ENCODE assay signal across 10 mouse cellular contexts in genomic region chr14:34453648-34454047, GRCm38 (mm10). TPM values are rescaled to one million over a fixed set of nuclear protein-coding genes. Genes with fewer than 3 reads are reported as not detected.
A peak's percentile ranks its signal among the peaks of the same experiment; 100 is the strongest.
DNase-seq lines count a peak whose midpoint lies in the region; ATAC-seq lines count a peak whose summit lies in the region.
"Had no signal": no experiment of that assay in that cellular context is flagged by ENCODE, and none has a peak within 500 bp of the region (broad histone marks: within the 10 kb centered on the region; RNA-seq: fewer than 3 reads in every experiment).

No protein-coding gene starts in this region.

- peak; percentile 27 for DNase-seq in left cerebral cortex, postnatal 4 days
- DNase-seq in left cerebral cortex, postnatal 14 days (ENCODE audit: low spot score in 2 of 2): no peak
- peak; percentile 31 for DNase-seq in forebrain, embryonic 10.5 days (ENCODE audit: extremely low spot score, low spot score)
- DNase-seq in testis, postnatal 14 days (ENCODE audit: low spot score): no peak
- no peak for DNase-seq in thymus, postnatal 0 days (ENCODE audit: low spot score)
- DNase-seq: cerebellum, adult 11 months had no signal

- intact Hi-C loops in left cerebral cortex, postnatal 4 days (cut with DNase I): no loop called here
- intact Hi-C loops in left cerebral cortex, postnatal 14 days (cut with DNase I): no loop called here

- peaks cover 61% of the 10 kb centered on the region for H3K36me3 ChIP-seq in forebrain, embryonic 10.5 days (replicated peaks)
- peaks cover 18% of the 10 kb centered on the region for H3K36me3 ChIP-seq in limb, embryonic 13.5 days
- no peaks in the 10 kb centered on the region for H3K36me3 ChIP-seq in stomach, embryonic 16.5 days (ENCODE audit: control insufficient read depth, insufficient read depth, low read length)
- H3K36me3 ChIP-seq: liver, embryonic 12.5 days had no signal

- H3K9me3 ChIP-seq in forebrain, embryonic 10.5 days: no peaks in the 10 kb centered on the region
- H3K9me3 ChIP-seq in limb, embryonic 13.5 days: no peaks in the 10 kb centered on the region
- H3K9me3 ChIP-seq in stomach, embryonic 16.5 days (replicated peaks; ENCODE audit: control insufficient read depth, low read length): no peaks in the 10 kb centered on the region
- H3K9me3 ChIP-seq: liver, embryonic 12.5 days had no signal

- WGBS in forebrain, embryonic 10.5 days: 17% methylated on average over 6 of the region's 6 CpGs
- WGBS in limb, embryonic 13.5 days: 13% methylated on average over 6 of the region's 6 CpGs
- WGBS in stomach, embryonic 16.5 days: 27% methylated on average over 6 of the region's 6 CpGs

- peak; percentile 65 for ATAC-seq in limb, embryonic 13.5 days (ENCODE audit: low FRiP score, low read depth)
- peak; percentile 45; the same call in 1 of the 2 replicates for ATAC-seq in stomach, embryonic 16.5 days (ENCODE audit: insufficient read depth, low FRiP score)
- ATAC-seq: liver, embryonic 12.5 days; Patski had no signal

- no peaks in the 10 kb centered on the region for H3K27me3 ChIP-seq in forebrain, embryonic 10.5 days (ENCODE audit: poor library complexity, severe bottlenecking)
- no peaks in the 10 kb centered on the region for H3K27me3 ChIP-seq in limb, embryonic 13.5 days
- no peaks in the 10 kb centered on the region for H3K27me3 ChIP-seq in stomach, embryonic 16.5 days (ENCODE audit: control insufficient read depth, insufficient read depth, low read length)
- H3K27me3 ChIP-seq: liver, embryonic 12.5 days; Patski had no signal

- peak overlapping the region; percentile 40 for H3K4me2 ChIP-seq in limb, embryonic 13.5 days (replicated peaks)
- no peak overlapping the region for H3K4me2 ChIP-seq in stomach, embryonic 16.5 days (ENCODE audit: low read depth, low read length)
- H3K4me2 ChIP-seq: liver, embryonic 12.5 days had no signal

- H3K27ac ChIP-seq in forebrain, embryonic 10.5 days: peak overlapping the region; percentile 36
- H3K27ac ChIP-seq in limb, embryonic 13.5 days: peak overlapping the region; percentile 85
- H3K27ac ChIP-seq in stomach, embryonic 16.5 days (ENCODE audit: low read length): peak overlapping the region; percentile 60
- H3K27ac ChIP-seq: liver, embryonic 12.5 days had no signal

- H3K4me3 ChIP-seq in forebrain, embryonic 10.5 days: peak overlapping the region; percentile 13; the same call in 1 of the 2 replicates
- H3K4me3 ChIP-seq in limb, embryonic 13.5 days: no peak overlapping the region
- H3K4me3 ChIP-seq in stomach, embryonic 16.5 days (replicated peaks; ENCODE audit: low read length): no peak overlapping the region
- H3K4me3 ChIP-seq: liver, embryonic 12.5 days had no signal

- H3K4me1 ChIP-seq in forebrain, embryonic 10.5 days: peaks cover 31% of the 10 kb centered on the region
- H3K4me1 ChIP-seq in limb, embryonic 13.5 days: peaks cover 32% of the 10 kb centered on the region
- peaks cover 16% of the 10 kb centered on the region for H3K4me1 ChIP-seq in stomach, embryonic 16.5 days (ENCODE audit: control insufficient read depth, insufficient read depth, low read length)
- H3K4me1 ChIP-seq: liver, embryonic 12.5 days had no signal

- 0 out of 2 replicates have a peak overlapping the region, but pooled peaks have one; percentile 9 for H3K9ac ChIP-seq in limb, embryonic 13.5 days
- H3K9ac ChIP-seq in stomach, embryonic 16.5 days (ENCODE audit: low read length): no peak overlapping the region
- H3K9ac ChIP-seq: liver, embryonic 12.5 days had no signal

RNA-seq across cellular contexts. Expression of gene Bmpr1a, which starts 49.5 kb away (rescaled TPM):
- total RNA-seq in left cerebral cortex, postnatal 4 days (2021): 10 to 100 TPM; 37.9 to 47.0 TPM
- 10 to 100 TPM; 31.0 to 34.5 TPM for total RNA-seq in left cerebral cortex, postnatal 14 days (2021)
- polyA plus RNA-seq in forebrain, embryonic 10.5 days (2016; fragmentation: Nextera tagmentation; extraction: Ambion mirVana): 44.5 and 47.6 TPM in 2 replicates
- 63.1 and 71.3 TPM in 2 replicates for polyA plus RNA-seq in limb, embryonic 13.5 days (2015; fragmentation: Nextera tagmentation; extraction: Ambion mirVana)
- polyA plus RNA-seq in stomach, embryonic 16.5 days (2015; fragmentation: Nextera tagmentation; extraction: Ambion mirVana): 22.4 and 22.9 TPM in 2 replicates
- polyA plus RNA-seq in thymus, postnatal 0 days (2015; fragmentation: Nextera tagmentation; extraction: Ambion mirVana): 8.2 and 8.3 TPM in 2 replicates

Comparison
In these comparisons a context has a peak if more than half of its experiments do, and no peak if none do; other contexts are left out.
1. DNase-seq: peak in left cerebral cortex, postnatal 4 days (single experiment) and forebrain, embryonic 10.5 days (single experiment); none in left cerebral cortex, postnatal 14 days (0 of 2), testis, postnatal 14 days (single experiment) and thymus, postnatal 0 days (single experiment).
2. Peak in every context shown above with its lines, with median percentiles within 50 percentile points of each other: H3K27ac ChIP-seq.